ENCODE assay signal across 8 mouse cellular contexts in genomic region chr11:109651566-109652024, GRCm38 (mm10). TPM values are rescaled to one million over a fixed set of nuclear protein-coding genes. Genes with fewer than 3 reads are reported as not detected.
DNase-seq lines count a peak whose midpoint lies in the region; ATAC-seq lines count a peak whose summit lies in the region.

No protein-coding gene starts in this region.

- H3K27ac ChIP-seq in hindbrain, embryonic 15.5 days (replicated peaks): peak overlapping the region; percentile 99
- H3K27ac ChIP-seq in liver, embryonic 11.5 days (ENCODE audit: low read depth, low read length): peak overlapping the region; percentile 81
- no peak overlapping the region for H3K27ac ChIP-seq in neural tube, embryonic 12.5 days

- DNase-seq in gastrocnemius, postnatal 10 days: peak; percentile 34
- DNase-seq in gastrocnemius, adult 8-10 months (ENCODE audit: low spot score in 2 of 2): no peak
- peak; percentile 32 for DNase-seq in adrenal gland, postnatal 25 days
- no peak for DNase-seq in liver, embryonic 11.5 days (ENCODE audit: low spot score)
- no peak for DNase-seq in right cerebral cortex, postnatal 25 days

- peaks cover 60% of the 10 kb centered on the region for H3K4me1 ChIP-seq in erythroblast, embryonic 14.5 days (ENCODE audit: control insufficient read depth)
- H3K4me1 ChIP-seq in hindbrain, embryonic 15.5 days (replicated peaks): peaks cover 59% of the 10 kb centered on the region
- peaks cover 37% of the 10 kb centered on the region for H3K4me1 ChIP-seq in liver, embryonic 11.5 days (replicated peaks; ENCODE audit: control insufficient read depth, insufficient read depth, low read length)
- peaks cover 30% of the 10 kb centered on the region for H3K4me1 ChIP-seq in neural tube, embryonic 12.5 days

- H3K27me3 ChIP-seq in erythroblast, embryonic 14.5 days (ENCODE audit: control insufficient read depth): peaks cover 34% of the 10 kb centered on the region
- H3K27me3 ChIP-seq in hindbrain, embryonic 15.5 days: no peaks in the 10 kb centered on the region
- H3K27me3 ChIP-seq in liver, embryonic 11.5 days (replicated peaks; ENCODE audit: control insufficient read depth, insufficient read depth, low read length): no peaks in the 10 kb centered on the region
- H3K27me3 ChIP-seq in neural tube, embryonic 12.5 days (replicated peaks): no peaks in the 10 kb centered on the region

- H3K9ac ChIP-seq in hindbrain, embryonic 15.5 days: peak overlapping the region; percentile 97
- peak overlapping the region; percentile 83 for H3K9ac ChIP-seq in liver, embryonic 11.5 days (ENCODE audit: low read depth, low read length)
- peak overlapping the region; percentile 98 for H3K9ac ChIP-seq in neural tube, embryonic 12.5 days

- 0% methylated on average over 21 of the region's 21 CpGs for WGBS in hindbrain, embryonic 15.5 days
- 0% methylated on average over 21 of the region's 21 CpGs for WGBS in liver, embryonic 11.5 days
- under 1% methylated on average over 21 of the region's 21 CpGs for WGBS in neural tube, embryonic 12.5 days

- H3K4me3 ChIP-seq in erythroblast, embryonic 14.5 days (replicated peaks): peak overlapping the region; percentile 99
- H3K4me3 ChIP-seq in hindbrain, embryonic 15.5 days: peak overlapping the region; percentile 72
- peak overlapping the region; percentile 80 for H3K4me3 ChIP-seq in liver, embryonic 11.5 days (ENCODE audit: low read depth, low read length)
- H3K4me3 ChIP-seq in neural tube, embryonic 12.5 days: peak overlapping the region; percentile 99

- ATAC-seq in hindbrain, embryonic 15.5 days (ENCODE audit: low FRiP score, low read depth): no peak
- ATAC-seq in liver, embryonic 11.5 days (replicated peaks; ENCODE audit: low FRiP score): 0 out of 2 replicates have a peak, but pooled peaks have one; percentile 3
- ATAC-seq in neural tube, embryonic 12.5 days (ENCODE audit: low FRiP score, low read depth): 0 out of 2 replicates have a peak, but pooled peaks have one; percentile 1

- H3K9me3 ChIP-seq in erythroblast, embryonic 14.5 days (ENCODE audit: control insufficient read depth, low read length): no peaks in the 10 kb centered on the region
- no peaks in the 10 kb centered on the region for H3K9me3 ChIP-seq in hindbrain, embryonic 15.5 days
- no peaks in the 10 kb centered on the region for H3K9me3 ChIP-seq in liver, embryonic 11.5 days (ENCODE audit: control insufficient read depth, low read length)
- no peaks in the 10 kb centered on the region for H3K9me3 ChIP-seq in neural tube, embryonic 12.5 days

- peak overlapping the region; percentile 73 for H3K4me2 ChIP-seq in hindbrain, embryonic 15.5 days
- H3K4me2 ChIP-seq in liver, embryonic 11.5 days: peak overlapping the region; percentile 94
- H3K4me2 ChIP-seq in neural tube, embryonic 12.5 days (replicated peaks): peak overlapping the region; percentile 78

- H3K36me3 ChIP-seq in erythroblast, embryonic 14.5 days (ENCODE audit: control insufficient read depth): peaks cover 36% of the 10 kb centered on the region
- peaks cover 21% of the 10 kb centered on the region for H3K36me3 ChIP-seq in hindbrain, embryonic 15.5 days
- H3K36me3 ChIP-seq in liver, embryonic 11.5 days (ENCODE audit: control insufficient read depth, insufficient read depth, low read length): peaks cover 6% of the 10 kb centered on the region; the same call in 1 of the 2 replicates
- H3K36me3 ChIP-seq in neural tube, embryonic 12.5 days: peaks cover 29% of the 10 kb centered on the region

RNA-seq across cellular contexts. Expression of gene Prkar1a, which starts 2.4 kb away (rescaled TPM):
- 100 to 1,000 TPM; 246 to 270 TPM for total RNA-seq in gastrocnemius, postnatal 10 days (2021)
- total RNA-seq in gastrocnemius, adult 8-10 months (2022): 100 to 1,000 TPM in 2 of 4 experiments, 10 to 100 TPM in 2; 98.3 to 106 (median 101) TPM
- total RNA-seq in adrenal gland, postnatal 25 days (2021): 345 and 386 TPM in 2 replicates
- 2.0 and 2.9 TPM in 2 replicates for polyA plus RNA-seq in erythroblast, embryonic 14.5 days (2012)
- 449 and 456 TPM in 2 replicates for polyA plus RNA-seq in hindbrain, embryonic 15.5 days (2015; fragmentation: Nextera tagmentation; extraction: Ambion mirVana)
- 261 and 285 TPM in 2 replicates for polyA plus RNA-seq in liver, embryonic 11.5 days (2014; fragmentation: Nextera tagmentation; extraction: Ambion mirVana)
- 454 TPM in 2 replicates for polyA plus RNA-seq in neural tube, embryonic 12.5 days (2016; fragmentation: Nextera tagmentation; extraction: Ambion mirVana)

RNA-seq across cellular contexts. Expression of gene Wipi1, which starts 39.8 kb away (rescaled TPM):
- 10 to 100 TPM; 64.0 to 72.0 TPM for total RNA-seq in gastrocnemius, postnatal 10 days (2021)
- 10 to 100 TPM; 47.2 to 68.4 (median 59.2) TPM for total RNA-seq in gastrocnemius, adult 8-10 months (2022)
- 42.7 and 65.8 TPM in 2 replicates for total RNA-seq in adrenal gland, postnatal 25 days (2021)
- polyA plus RNA-seq in erythroblast, embryonic 14.5 days (2012): 11.4 and 12.1 TPM in 2 replicates
- polyA plus RNA-seq in hindbrain, embryonic 15.5 days (2015; fragmentation: Nextera tagmentation; extraction: Ambion mirVana): 17.6 TPM in 2 replicates
- polyA plus RNA-seq in liver, embryonic 11.5 days (2014; fragmentation: Nextera tagmentation; extraction: Ambion mirVana): 18.9 and 21.8 TPM in 2 replicates
- polyA plus RNA-seq in neural tube, embryonic 12.5 days (2016; fragmentation: Nextera tagmentation; extraction: Ambion mirVana): 19.7 and 21.5 TPM in 2 replicates

Comparison
In these comparisons a context has a peak if more than half of its experiments do, and no peak if none do; other contexts are left out.
1. DNase-seq: peak in gastrocnemius, postnatal 10 days (single experiment) and adrenal gland, postnatal 25 days (single experiment); none in gastrocnemius, adult 8-10 months (0 of 2), liver, embryonic 11.5 days (single experiment) and right cerebral cortex, postnatal 25 days (single experiment).
2. RNA of gene Prkar1a, which starts 2.4 kb away (polyA plus RNA-seq): 449 to 456 TPM in hindbrain, embryonic 15.5 days, 454 TPM in neural tube, embryonic 12.5 days and 261 to 285 TPM in liver, embryonic 11.5 days; 2.0 to 2.9 TPM in erythroblast, embryonic 14.5 days; every median in the first group is over 10 times any median in the second.
3. Peak in every context shown above with its lines, with median percentiles within 50 percentile points of each other: H3K4me3 ChIP-seq, H3K4me2 ChIP-seq and H3K9ac ChIP-seq.